Mouse (Mus musculus): ENCODE results near the gene Ms4a6b.
"Not testable (repeated sequence)": the region's sequence is repeated elsewhere in the genome, so short reads cannot be mapped to it uniquely, and the experiment has no call there.

Ms4a6b gene

DNA sequence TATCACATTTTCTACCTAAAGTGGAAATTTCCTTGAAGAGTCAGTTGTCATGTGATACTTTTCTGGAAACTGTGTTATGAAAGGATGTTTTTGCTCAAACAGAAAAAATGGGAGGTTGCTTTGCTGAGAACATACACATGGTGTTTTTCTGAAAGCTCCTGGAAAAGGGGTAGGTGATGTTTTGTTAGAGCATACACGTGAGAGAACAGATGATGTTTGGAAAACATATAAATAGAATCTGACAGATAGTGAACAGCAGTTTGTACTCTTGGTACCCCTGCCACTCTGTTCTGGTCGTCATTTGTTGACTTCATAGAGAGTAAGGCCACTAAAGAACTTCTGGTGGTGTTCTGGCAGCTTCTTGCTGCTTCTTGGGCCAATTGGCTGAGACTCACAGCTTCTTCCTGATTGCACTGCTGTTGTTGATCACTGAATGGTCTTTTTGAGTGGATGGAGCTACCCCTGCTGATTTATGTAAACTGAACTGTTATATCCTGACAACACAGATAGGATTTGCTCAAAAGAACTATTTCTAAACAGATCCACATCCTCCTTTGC, 17.7 kb downstream of the Ms4a6b start:
- no peak for DNase-seq (ENCODE audit: low spot score in 2 of 2)

GRCm38 (mm10) chr19:11536593-11536992, 20.3 kb downstream of the Ms4a6b start, which contains the start of gene Ms4a4d:
TSS of gene Ms4a4d (plus strand) at chr19:11536801.
- no peak for DNase-seq (ENCODE audit: low spot score in 2 of 2)

DNA sequence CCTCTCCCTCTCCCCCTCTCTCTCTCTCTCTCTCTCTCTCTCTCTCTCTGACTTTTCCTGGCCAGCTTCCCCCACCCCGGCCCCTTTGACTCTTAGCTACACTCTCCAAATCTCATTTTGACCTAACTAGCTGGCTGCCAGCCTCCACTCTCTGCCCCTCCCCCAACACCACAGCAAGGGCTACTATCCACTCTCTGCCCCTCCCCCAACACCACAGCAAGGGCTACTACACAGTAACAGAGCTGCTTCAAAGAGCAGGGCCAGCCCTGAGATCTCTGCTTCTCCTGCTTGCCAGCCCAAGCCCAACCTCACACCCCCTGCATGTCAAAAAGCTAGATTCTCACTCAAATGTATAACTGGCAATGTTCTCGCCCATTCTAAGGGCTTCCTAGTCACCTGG, 21.0 kb downstream of the Ms4a6b start:
- no peak for DNase-seq (ENCODE audit: low spot score in 2 of 2)

DNA sequence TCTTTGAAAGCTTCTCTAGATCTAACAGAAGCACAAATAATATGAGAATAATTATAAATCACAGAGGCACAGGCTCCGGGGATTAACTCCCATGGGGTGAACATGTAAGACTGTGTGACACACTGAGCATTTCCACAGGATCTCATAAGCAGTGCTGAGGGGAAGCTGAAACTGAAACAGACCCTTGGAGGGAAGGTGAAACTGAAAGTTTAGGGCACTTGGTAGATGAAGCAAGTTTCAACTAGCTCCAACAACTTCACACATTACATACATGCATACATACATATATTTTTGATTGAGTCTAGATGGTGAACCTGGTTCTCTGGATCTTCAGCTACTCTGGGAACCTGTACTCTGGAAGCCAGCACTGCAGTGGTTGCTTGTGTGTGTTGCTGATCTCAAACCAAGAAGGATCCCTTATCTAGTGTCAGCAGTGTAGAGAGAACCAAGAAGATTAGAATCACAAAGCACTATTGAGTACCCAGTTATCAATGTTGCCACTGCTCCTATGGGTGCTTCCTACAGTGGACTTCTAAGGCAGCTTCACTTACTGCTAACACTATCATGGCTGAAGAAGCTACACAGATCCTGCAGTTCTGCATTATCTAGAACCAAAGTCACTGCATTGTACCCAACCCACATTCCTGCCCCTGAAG, 24.0 kb downstream of the Ms4a6b start:
- DNase-seq (ENCODE audit: low spot score in 2 of 2), result peak; percentile 50 to 55

DNA sequence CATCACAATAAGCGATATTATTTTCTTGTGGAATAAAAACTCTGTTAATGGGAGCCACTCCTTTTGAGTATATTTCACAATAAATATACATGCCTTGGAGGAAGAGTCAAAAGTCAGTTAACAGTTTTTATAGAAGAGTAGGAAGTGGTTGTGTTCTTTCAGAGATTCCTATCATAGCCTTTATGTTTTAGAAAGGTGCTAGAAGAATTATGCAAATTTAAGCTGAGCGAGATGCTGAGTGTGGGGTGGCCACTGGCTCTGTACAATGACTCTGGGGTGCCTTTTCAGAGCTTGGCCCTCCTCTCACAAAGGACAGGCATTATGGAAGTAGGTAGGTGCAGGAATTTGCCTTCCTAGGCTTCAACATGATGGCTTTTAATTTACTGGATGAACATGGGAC, 28.1 kb downstream of the Ms4a6b start:
- not testable (repeated sequence) for DNase-seq (ENCODE audit: low spot score in 2 of 2)

DNA sequence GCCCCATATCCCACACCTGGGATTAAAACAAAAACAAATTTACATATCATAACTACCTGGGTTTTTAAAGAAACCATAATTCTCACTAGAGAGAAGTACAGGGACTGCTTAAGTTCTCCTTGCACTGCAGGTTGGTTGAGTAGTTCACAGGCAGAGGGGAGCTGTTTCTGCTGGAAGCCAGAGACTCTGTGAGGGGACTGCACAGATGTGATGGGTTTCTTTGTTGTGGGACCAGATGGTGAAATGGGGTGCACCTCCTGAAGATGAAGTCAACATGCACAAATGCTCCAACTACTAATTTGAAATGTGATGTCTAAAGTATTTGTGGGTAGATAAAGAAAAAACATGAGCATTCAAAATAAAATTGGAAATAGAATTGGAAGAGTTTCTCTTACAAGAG, 31.6 kb downstream of the Ms4a6b start:
- DNase-seq (ENCODE audit: low spot score in 2 of 2), result no peak

DNA sequence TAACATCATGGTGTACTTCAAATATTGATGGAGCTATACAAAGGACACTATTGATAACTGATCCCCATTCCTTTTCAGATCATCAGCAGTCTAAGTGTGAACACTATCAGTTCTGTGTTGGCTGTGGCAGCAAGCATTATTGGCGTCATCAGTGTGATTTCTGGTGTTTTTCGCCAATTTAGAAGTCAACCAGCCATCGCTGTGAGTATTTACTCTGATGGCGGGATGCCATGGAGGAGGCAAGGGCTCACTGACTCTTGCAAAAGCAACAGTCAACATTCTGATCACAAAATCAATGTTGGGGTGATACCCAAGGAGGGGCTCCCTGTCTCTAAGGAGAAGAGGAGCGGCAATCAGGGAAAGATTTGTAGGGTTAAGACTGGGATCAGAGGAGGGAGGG, 38.4 kb downstream of the Ms4a6b start:
- DNase-seq (ENCODE audit: low spot score in 2 of 2), result no peak

- DNase-seq (ENCODE audit: low spot score in 2 of 2), result peak; percentile 4 to 8
These were observed 43.2 kb downstream of the Ms4a6b start for GRCm38 (mm10) chr19:11559560-11559959.

GRCm38 (mm10) chr19:11574965-11575364, 58.7 kb downstream of the Ms4a6b start:
- no peak for DNase-seq (ENCODE audit: low spot score in 2 of 2)
